Mouse (Mus musculus) left cerebral cortex, adult 18-20 months (tissue): Measurements from ENCODE around the gene Hist1h2ah. TPM values are rescaled to one million over a fixed set of nuclear protein-coding genes. Genes with fewer than 3 reads are reported as not detected.
A peak's percentile ranks its signal among the peaks of the same experiment; 100 is the strongest.

Experiments
- DNase-seq, 2 experiments: peaks; one replicate each; pipeline ENCODE4 v3.0.0; 2021 to 2022; ENCODE audit warnings: low spot score in 2 of 2, mixed read lengths in 1 of 2
- total RNA-seq, 2 experiments: library from RNA; stranded (reverse); gene quantifications; 2 replicates each; pipeline ENCODE4 v1.2.3; 2021

The Hist1h2ah gene
- total RNA-seq, 2 experiments from 2014 or later, result 24.4 to 38.7 TPM

GRCm38 (mm10) chr13:22013716-22014115, 21.7 kb downstream of the Hist1h2ah start:
- no peak for DNase-seq

- DNase-seq, result no peak
Measured at GRCm38 (mm10) chr13:22009642-22010041, 25.7 kb downstream of the Hist1h2ah start, which contains the start of gene Prss16. Gene Prss16, minus strand, starts transcription at chr13:22009742.

- DNase-seq, result no peak
Measured at GRCm38 (mm10) chr13:22008707-22009106, 26.7 kb downstream of the Hist1h2ah start.

- no peak for DNase-seq
Measured at GRCm38 (mm10) chr13:22007872-22008271, 27.5 kb downstream of the Hist1h2ah start.

GRCm38 (mm10) chr13:22007121-22007510, 28.3 kb downstream of the Hist1h2ah start:
- no peak for DNase-seq

GRCm38 (mm10) chr13:22006334-22007120, 28.8 kb downstream of the Hist1h2ah start:
- no peak for DNase-seq

- peak; percentile 28 to 34 for DNase-seq
Measured at GRCm38 (mm10) chr13:22005605-22006333, 29.6 kb downstream of the Hist1h2ah start.

- DNase-seq, result no peak
Measured at GRCm38 (mm10) chr13:22001823-22002222, 33.5 kb downstream of the Hist1h2ah start.

GRCm38 (mm10) chr13:22001346-22001745, 34.0 kb downstream of the Hist1h2ah start:
- no peak for DNase-seq

GRCm38 (mm10) chr13:21999147-21999546, 36.2 kb downstream of the Hist1h2ah start:
- no peak for DNase-seq

- DNase-seq, result no peak
Measured at GRCm38 (mm10) chr13:21998412-21998811, 37.0 kb downstream of the Hist1h2ah start.

- no peak for DNase-seq
Measured at GRCm38 (mm10) chr13:21997821-21998220, 37.5 kb downstream of the Hist1h2ah start.

- no peak for DNase-seq
Measured at GRCm38 (mm10) chr13:21997201-21997820, 38.1 kb downstream of the Hist1h2ah start.

- no peak for DNase-seq
Measured at GRCm38 (mm10) chr13:21996840-21997185, 38.6 kb downstream of the Hist1h2ah start.

- DNase-seq, result no peak
Measured at GRCm38 (mm10) chr13:21996101-21996839, 39.1 kb downstream of the Hist1h2ah start.

GRCm38 (mm10) chr13:21995331-21995914, 39.9 kb downstream of the Hist1h2ah start:
- no peak for DNase-seq

- DNase-seq, result no peak
Measured at GRCm38 (mm10) chr13:21994896-21995295, 40.5 kb downstream of the Hist1h2ah start.

- no peak for DNase-seq
Measured at GRCm38 (mm10) chr13:21993957-21994738, 41.2 kb downstream of the Hist1h2ah start.

GRCm38 (mm10) chr13:21992550-21992949, 42.8 kb downstream of the Hist1h2ah start:
- DNase-seq, result no peak
